Mouse (Mus musculus): ENCODE data around the gene Knl1. TPM values are rescaled to one million over a fixed set of nuclear protein-coding genes. Genes with fewer than 3 reads are reported as not detected.
"Not testable (repeated sequence)": the region's sequence is repeated elsewhere in the genome, so short reads cannot be mapped to it uniquely, and the experiment has no call there.

The Knl1 gene
- total RNA-seq (2015) (58.2 and 69.4 TPM in 2 replicates), total RNA-seq (2017) (55.3 and 78.8 TPM in 2 replicates)

- peak; percentile 80 for ATAC-seq (replicated peaks; ENCODE audit: poor library complexity)
Observed at GRCm38 (mm10) chr2:119046649-119047611, at the start of gene Knl1. Gene Knl1, plus strand, starts transcription at chr2:119047119.

- no peak; the same call in 1 of the 2 replicates for ATAC-seq (replicated peaks; ENCODE audit: poor library complexity)
Observed at GRCm38 (mm10) chr2:118998115-118998866, 48.6 kb upstream of the Knl1 start.

GRCm38 (mm10) chr2:118999025-118999639 is 47.8 kb upstream of the Knl1 start:
- no peak for ATAC-seq (replicated peaks; ENCODE audit: poor library complexity)

GRCm38 (mm10) chr2:119006886-119007285 is 40.0 kb upstream of the Knl1 start:
- no peak for ATAC-seq (replicated peaks; ENCODE audit: poor library complexity)

- no peak for ATAC-seq (replicated peaks; ENCODE audit: poor library complexity)
Observed at GRCm38 (mm10) chr2:119009376-119009775, 37.5 kb upstream of the Knl1 start.

- no peak; the same call in 1 of the 2 replicates for ATAC-seq (replicated peaks; ENCODE audit: poor library complexity)
Observed at GRCm38 (mm10) chr2:119014989-119015388, 31.9 kb upstream of the Knl1 start.

GRCm38 (mm10) chr2:119015604-119016180 is 31.2 kb upstream of the Knl1 start:
- peak; percentile 97 for ATAC-seq (replicated peaks; ENCODE audit: poor library complexity)

- ATAC-seq (replicated peaks; ENCODE audit: poor library complexity), result not testable (repeated sequence)
Observed at GRCm38 (mm10) chr2:119016312-119016711, 30.6 kb upstream of the Knl1 start.

- no peak for ATAC-seq (replicated peaks; ENCODE audit: poor library complexity)
Observed at GRCm38 (mm10) chr2:119017647-119018046, 29.3 kb upstream of the Knl1 start.

GRCm38 (mm10) chr2:119018391-119019122 is 28.4 kb upstream of the Knl1 start:
- no peak for ATAC-seq (replicated peaks; ENCODE audit: poor library complexity)

- no peak for ATAC-seq (replicated peaks; ENCODE audit: poor library complexity)
Observed at GRCm38 (mm10) chr2:119019131-119019530, 27.8 kb upstream of the Knl1 start.

GRCm38 (mm10) chr2:119019538-119019937 is 27.4 kb upstream of the Knl1 start:
- ATAC-seq (replicated peaks; ENCODE audit: poor library complexity), result no peak

- no peak for ATAC-seq (replicated peaks; ENCODE audit: poor library complexity)
Observed at GRCm38 (mm10) chr2:119023154-119023660, 23.7 kb upstream of the Knl1 start.

GRCm38 (mm10) chr2:119024536-119025238 is 22.2 kb upstream of the Knl1 start:
- peak; percentile 82 for ATAC-seq (replicated peaks; ENCODE audit: poor library complexity)

GRCm38 (mm10) chr2:119025239-119025616 is 21.7 kb upstream of the Knl1 start:
- ATAC-seq (replicated peaks; ENCODE audit: poor library complexity), result no peak

GRCm38 (mm10) chr2:119026951-119027350 is 20.0 kb upstream of the Knl1 start:
- ATAC-seq (replicated peaks; ENCODE audit: poor library complexity), result no peak

GRCm38 (mm10) chr2:119028941-119029551 is 17.9 kb upstream of the Knl1 start, which contains the start of gene Ccdc32:
Gene Ccdc32, minus strand, starts transcription at chr2:119029393.
- ATAC-seq (replicated peaks; ENCODE audit: poor library complexity), result peak; percentile 95

GRCm38 (mm10) chr2:119032191-119032590 is 14.7 kb upstream of the Knl1 start:
- no peak for ATAC-seq (replicated peaks; ENCODE audit: poor library complexity)

Measured in megakaryocyte progenitor cell, adult 5-6 weeks (primary cell).